Mouse (Mus musculus) bone marrow, adult 2 months (tissue): Measurements from ENCODE around the gene Ubtd1.

Source experiments
- CTCF ChIP-seq: fragments of 200-500 bp; IDR thresholded peaks from 2 replicates; pipeline ENCODE4 v1.5.1; 2011; ENCODE audit warnings: low read length, control low read depth; ENCODE audit not compliant: control insufficient read depth, insufficient read depth
- POLR2A ChIP-seq: fragments of 200-500 bp; IDR thresholded peaks from 2 replicates; pipeline ENCODE4 v1.6.1; 2011; ENCODE audit warnings: low read depth, mild to moderate bottlenecking, control low read depth, low read length, borderline replicate concordance; ENCODE audit not compliant: control insufficient read depth

- no peak for TF ChIP-seq CTCF
- TF ChIP-seq POLR2A: no peak
Observed at GRCm38 (mm10) chr19:42001253-42001980, 19.9 kb downstream of the Ubtd1 start.
